Mouse (Mus musculus): ENCODE results near the gene Bivm. TPM values are rescaled to one million over a fixed set of nuclear protein-coding genes. Genes with fewer than 3 reads are reported as not detected.

Gene Bivm
- polyA plus RNA-seq, 1 experiment from 2014 or later, result 17.6 TPM

- H3K9ac ChIP-seq (ENCODE audit: low read length), result no peak overlapping the region
- no peak overlapping the region for H3K4me2 ChIP-seq (ENCODE audit: low read depth, low read length)
- no peaks in the 10 kb centered on the region for H3K4me1 ChIP-seq (ENCODE audit: control insufficient read depth, insufficient read depth, low read length)
- no peaks in the 10 kb centered on the region for H3K9me3 ChIP-seq (replicated peaks; ENCODE audit: control insufficient read depth, low read length)
- no peak overlapping the region for H3K27ac ChIP-seq (ENCODE audit: low read length)
- H3K27me3 ChIP-seq (ENCODE audit: control insufficient read depth, insufficient read depth, low read length), result no peaks in the 10 kb centered on the region
- WGBS, result 88% methylated on average over 5 of the region's 5 CpGs
- ATAC-seq (ENCODE audit: insufficient read depth, low FRiP score), result no peak
- H3K36me3 ChIP-seq (ENCODE audit: control insufficient read depth, insufficient read depth, low read length), result peaks cover 21% of the 10 kb centered on the region
- H3K4me3 ChIP-seq (replicated peaks; ENCODE audit: low read length), result no peak overlapping the region
Measured at GRCm38 (mm10) chr1:44162389-44162788, 43.6 kb downstream of the Bivm start.

- Histone ChIP-seq H3K9me3 (replicated peaks; ENCODE audit: control insufficient read depth, low read length) (peaks cover 3% of the 10 kb centered on the region; the same call in 1 of the 2 replicates), H3K27me3 (ENCODE audit: control insufficient read depth, insufficient read depth, low read length) (no peaks in the 10 kb centered on the region), H3K4me3 (replicated peaks; ENCODE audit: low read length) (no peak overlapping the region), H3K4me1 (ENCODE audit: control insufficient read depth, insufficient read depth, low read length) (no peaks in the 10 kb centered on the region), H3K27ac (ENCODE audit: low read length) (no peak overlapping the region), H3K9ac (ENCODE audit: low read length) (no peak overlapping the region), H3K36me3 (ENCODE audit: control insufficient read depth, insufficient read depth, low read length) (peaks cover 42% of the 10 kb centered on the region), H3K4me2 (ENCODE audit: low read depth, low read length) (no peak overlapping the region)
- ATAC-seq (ENCODE audit: insufficient read depth, low FRiP score), result no peak
- WGBS, result 95% methylated on average over 3 of the region's 3 CpGs
Measured at GRCm38 (mm10) chr1:44167859-44168383, 49.2 kb downstream of the Bivm start.

- WGBS, result 98% methylated on average over 4 of the region's 4 CpGs
- ATAC-seq (ENCODE audit: insufficient read depth, low FRiP score), result no peak
- Histone ChIP-seq H3K9me3 (replicated peaks; ENCODE audit: control insufficient read depth, low read length) (peaks cover 3% of the 10 kb centered on the region; the same call in 1 of the 2 replicates), H3K4me1 (ENCODE audit: control insufficient read depth, insufficient read depth, low read length) (no peaks in the 10 kb centered on the region), H3K9ac (ENCODE audit: low read length) (no peak overlapping the region), H3K27ac (ENCODE audit: low read length) (no peak overlapping the region), H3K4me3 (replicated peaks; ENCODE audit: low read length) (no peak overlapping the region), H3K4me2 (ENCODE audit: low read depth, low read length) (no peak overlapping the region), H3K27me3 (ENCODE audit: control insufficient read depth, insufficient read depth, low read length) (no peaks in the 10 kb centered on the region), H3K36me3 (ENCODE audit: control insufficient read depth, insufficient read depth, low read length) (peaks cover 40% of the 10 kb centered on the region)
Measured at GRCm38 (mm10) chr1:44172656-44173055, 53.9 kb downstream of the Bivm start.

- Histone ChIP-seq H3K4me2 (ENCODE audit: low read depth, low read length) (no peak overlapping the region), H3K4me3 (replicated peaks; ENCODE audit: low read length) (no peak overlapping the region), H3K27ac (ENCODE audit: low read length) (no peak overlapping the region), H3K4me1 (ENCODE audit: control insufficient read depth, insufficient read depth, low read length) (no peaks in the 10 kb centered on the region), H3K9ac (ENCODE audit: low read length) (no peak overlapping the region), H3K9me3 (replicated peaks; ENCODE audit: control insufficient read depth, low read length) (peaks cover 3% of the 10 kb centered on the region; the same call in 1 of the 2 replicates), H3K27me3 (ENCODE audit: control insufficient read depth, insufficient read depth, low read length) (no peaks in the 10 kb centered on the region), H3K36me3 (ENCODE audit: control insufficient read depth, insufficient read depth, low read length) (peaks cover 30% of the 10 kb centered on the region)
- WGBS, result 81% methylated on average over 8 of the region's 8 CpGs
- ATAC-seq (ENCODE audit: insufficient read depth, low FRiP score), result no peak
Measured at GRCm38 (mm10) chr1:44173903-44174302, 55.1 kb downstream of the Bivm start.

GRCm38 (mm10) chr1:44178086-44178485 lies 59.3 kb downstream of the Bivm start:
- H3K9me3 ChIP-seq (replicated peaks; ENCODE audit: control insufficient read depth, low read length), result no peaks in the 10 kb centered on the region
- H3K4me2 ChIP-seq (ENCODE audit: low read depth, low read length), result no peak overlapping the region
- no peaks in the 10 kb centered on the region for H3K4me1 ChIP-seq (ENCODE audit: control insufficient read depth, insufficient read depth, low read length)
- H3K27ac ChIP-seq (ENCODE audit: low read length), result no peak overlapping the region
- no peak overlapping the region for H3K9ac ChIP-seq (ENCODE audit: low read length)
- H3K27me3 ChIP-seq (ENCODE audit: control insufficient read depth, insufficient read depth, low read length), result no peaks in the 10 kb centered on the region
- no peak for ATAC-seq (ENCODE audit: insufficient read depth, low FRiP score)
- H3K4me3 ChIP-seq (replicated peaks; ENCODE audit: low read length), result no peak overlapping the region
- 0 out of 2 replicates have a peak, but pooled peaks cover 8% of the 10 kb centered on the region for H3K36me3 ChIP-seq (ENCODE audit: control insufficient read depth, insufficient read depth, low read length)
- 90% methylated on average over 5 of the region's 5 CpGs for WGBS

- Histone ChIP-seq H3K9me3 (replicated peaks; ENCODE audit: control insufficient read depth, low read length) (no peaks in the 10 kb centered on the region), H3K4me2 (ENCODE audit: low read depth, low read length) (no peak overlapping the region), H3K27ac (ENCODE audit: low read length) (no peak overlapping the region), H3K9ac (ENCODE audit: low read length) (no peak overlapping the region), H3K4me3 (replicated peaks; ENCODE audit: low read length) (no peak overlapping the region), H3K4me1 (ENCODE audit: control insufficient read depth, insufficient read depth, low read length) (no peaks in the 10 kb centered on the region), H3K36me3 (ENCODE audit: control insufficient read depth, insufficient read depth, low read length) (no peaks in the 10 kb centered on the region), H3K27me3 (ENCODE audit: control insufficient read depth, insufficient read depth, low read length) (no peaks in the 10 kb centered on the region)
- no peak for ATAC-seq (ENCODE audit: insufficient read depth, low FRiP score)
Measured at GRCm38 (mm10) chr1:44186396-44186795, 67.6 kb downstream of the Bivm start.

Other genes starting within 250 kb of the Bivm start
- gene Tpp2, start 185.3 kb upstream of the Bivm start, polyA plus RNA-seq (2015; fragmentation: Nextera tagmentation; extraction: Ambion mirVana), result 56.3 and 62.6 TPM in 2 replicates
- gene Mettl21c, start 98.9 kb upstream of the Bivm start, polyA plus RNA-seq (2015; fragmentation: Nextera tagmentation; extraction: Ambion mirVana), result 0.30 and 0.32 TPM in 2 replicates
- 0.05 and 0.09 TPM in 2 replicates for gene Gm8251, start 57.0 kb upstream of the Bivm start, polyA plus RNA-seq (2015; fragmentation: Nextera tagmentation; extraction: Ambion mirVana)
- gene Tex30, start 16.5 kb upstream of the Bivm start, polyA plus RNA-seq (2015; fragmentation: Nextera tagmentation; extraction: Ambion mirVana), result 62.7 and 66.0 TPM in 2 replicates
- gene Kdelc1, start 149 bp upstream of the Bivm start, polyA plus RNA-seq (2015; fragmentation: Nextera tagmentation; extraction: Ambion mirVana), result 51.8 and 52.1 TPM in 2 replicates
- 18.9 and 19.2 TPM in 2 replicates for gene Ercc5, start 28.8 kb downstream of the Bivm start, polyA plus RNA-seq (2015; fragmentation: Nextera tagmentation; extraction: Ambion mirVana)
- 0.15 and 3.1 TPM in 2 replicates for gene Mettl21e, start 100.0 kb downstream of the Bivm start, polyA plus RNA-seq (2015; fragmentation: Nextera tagmentation; extraction: Ambion mirVana)

All from stomach, embryonic 16.5 days (tissue).